Mouse (Mus musculus) myocyte (in vitro differentiated cells): ENCODE data around the gene Wdr20.
"Not testable (repeated sequence)": the region's sequence is repeated elsewhere in the genome, so short reads cannot be mapped to it uniquely, and the experiment has no call there.

Source experiments
- E2F4 ChIP-seq: IDR thresholded peaks from one replicate; pipeline ENCODE4 v1.6.1; 2011; ENCODE audit warnings: mild to moderate bottlenecking, control low read depth, moderate library complexity; ENCODE audit not compliant: insufficient read depth
- MYOD1 ChIP-seq, 3 experiments: IDR thresholded peaks; one replicate each; pipeline ENCODE4 v1.6.1; 2011; ENCODE audit warnings: control low read depth in 2 of 3, low read depth in 2 of 3, mild to moderate bottlenecking in 2 of 3, moderate library complexity in 1 of 3; ENCODE audit not compliant: insufficient read length in 2 of 3, control insufficient read depth in 1 of 3
- MYOG ChIP-seq, 3 experiments: IDR thresholded peaks; one replicate each; pipeline ENCODE4 v1.6.1; 2011; ENCODE audit warnings: control low read depth in 2 of 3, low read depth in 2 of 3, mild to moderate bottlenecking in 2 of 3; ENCODE audit not compliant: insufficient read length in 2 of 3, control insufficient read depth in 1 of 3, insufficient read depth in 1 of 3
- POLR2A ChIP-seq: IDR thresholded peaks from one replicate; pipeline ENCODE4 v1.6.1; 2011; ENCODE audit warnings: low read depth, mild to moderate bottlenecking, control low read depth, moderate library complexity; ENCODE audit not compliant: insufficient read length
- REST ChIP-seq: IDR thresholded peaks from one replicate; pipeline ENCODE4 v1.6.1; 2011; ENCODE audit warnings: mild to moderate bottlenecking, control low read depth, moderate library complexity; ENCODE audit not compliant: insufficient read depth, insufficient read length
- SRF ChIP-seq: IDR thresholded peaks from one replicate; pipeline ENCODE4 v1.6.1; 2011; ENCODE audit warnings: low read depth; ENCODE audit not compliant: control insufficient read depth, insufficient read length
- TCF12 ChIP-seq: IDR thresholded peaks from one replicate; pipeline ENCODE4 v1.6.1; 2011; ENCODE audit warnings: mild to moderate bottlenecking, control low read depth; ENCODE audit not compliant: poor library complexity, insufficient read depth, severe bottlenecking

DNA sequence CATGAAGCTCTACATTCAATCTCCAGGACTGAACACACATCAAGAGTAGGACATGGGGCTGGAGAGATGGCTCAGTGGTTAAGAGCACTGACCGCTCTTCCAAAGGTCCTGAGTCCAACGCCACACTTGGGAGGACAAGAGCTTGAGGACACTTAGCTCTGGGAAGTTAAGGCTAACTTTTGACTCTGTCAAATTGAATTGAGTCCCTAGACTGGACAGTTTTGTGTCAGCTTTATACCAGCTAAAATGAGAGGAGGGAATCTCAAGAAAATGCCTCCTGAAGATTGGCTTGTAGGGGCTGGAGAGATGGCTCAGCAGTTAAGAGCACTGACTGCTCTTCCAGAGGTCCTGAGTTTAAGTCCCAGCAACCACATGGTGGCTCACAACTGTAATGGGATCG lies 48.8 kb upstream of the Wdr20 start:
- not testable (repeated sequence) for TF ChIP-seq POLR2A; E2F4; MYOD1 (IDR thresholded peaks at IDR 0.05; ENCODE audit: control insufficient read depth in 1 of 3, insufficient read length in 2 of 3, low read depth in 2 of 3); TCF12; SRF; REST; MYOG (IDR thresholded peaks at IDR 0.05; ENCODE audit: control insufficient read depth in 1 of 3, insufficient read depth in 1 of 3, insufficient read length in 2 of 3, low read depth in 2 of 3)
